Comparison of ENCODE assay signal across 18 mouse cellular contexts in genomic region chr4:143143615-143144014, GRCm38 (mm10).
A peak's percentile ranks its signal among the peaks of the same experiment; 100 is the strongest.
DNase-seq lines count a peak whose midpoint lies in the region; ATAC-seq lines count a peak whose summit lies in the region.
"Had no signal": no experiment of that assay in that cellular context is flagged by ENCODE, and none has a peak within 500 bp of the region (broad histone marks: within the 10 kb centered on the region; RNA-seq: fewer than 3 reads in every experiment).

No protein-coding gene starts in this region.

- H3K9ac ChIP-seq in hindbrain, embryonic 11.5 days (ENCODE audit: low read depth, low read length): no peak overlapping the region
- no peak overlapping the region for H3K9ac ChIP-seq in neural tube, embryonic 15.5 days (replicated peaks)
- H3K9ac ChIP-seq: lung, embryonic 15.5 days had no signal

- DNase-seq in heart, adult 11 months: peak; percentile 61
- no peak for DNase-seq in heart, postnatal 10 days
- DNase-seq in hindbrain, embryonic 11.5 days (ENCODE audit: low spot score): no peak
- DNase-seq in ovary, postnatal 14 days (ENCODE audit: low spot score): no peak
- DNase-seq: adrenal gland, postnatal 14 days; B cell, adult 2 months; cerebellum, adult 11-12 months; cerebellum, postnatal 25 days; gastrocnemius, postnatal 10 days; heart, postnatal 4 days had no signal

- no peak overlapping the region for H3K4me3 ChIP-seq in hindbrain, embryonic 11.5 days (ENCODE audit: low read depth, low read length)
- H3K4me3 ChIP-seq in neural tube, embryonic 15.5 days (replicated peaks): no peak overlapping the region
- H3K4me3 ChIP-seq: erythroblast, embryonic 14.5 days; lung, embryonic 15.5 days had no signal

- intact Hi-C loops in heart, postnatal 10 days (cut with DNase I): no loop called here

- no peaks in the 10 kb centered on the region for H3K36me3 ChIP-seq in hindbrain, embryonic 11.5 days (ENCODE audit: control insufficient read depth, insufficient read depth, low read length)
- peaks cover 19% of the 10 kb centered on the region for H3K36me3 ChIP-seq in neural tube, embryonic 15.5 days

- no peaks in the 10 kb centered on the region for H3K9me3 ChIP-seq in hindbrain, embryonic 11.5 days (ENCODE audit: control insufficient read depth, low read length)
- H3K9me3 ChIP-seq in neural tube, embryonic 15.5 days (replicated peaks): no peaks in the 10 kb centered on the region
- H3K9me3 ChIP-seq: lung, embryonic 15.5 days had no signal

- WGBS in hindbrain, embryonic 11.5 days: 77% methylated on average over 7 of the region's 7 CpGs
- 54% methylated on average over 7 of the region's 7 CpGs for WGBS in neural tube, embryonic 15.5 days

- H3K27ac ChIP-seq in hindbrain, embryonic 11.5 days (ENCODE audit: low read depth, low read length): no peak overlapping the region
- H3K27ac ChIP-seq in neural tube, embryonic 15.5 days (replicated peaks): no peak overlapping the region
- H3K27ac ChIP-seq: lung, embryonic 15.5 days had no signal

- H3K4me1 ChIP-seq in hindbrain, embryonic 11.5 days (replicated peaks; ENCODE audit: control insufficient read depth, insufficient read depth, low read length): 0 out of 2 replicates have a peak, but pooled peaks cover 3% of the 10 kb centered on the region
- H3K4me1 ChIP-seq in neural tube, embryonic 15.5 days: peaks cover 19% of the 10 kb centered on the region

- peak; percentile 82 for ATAC-seq in CD4-positive, CD25-positive, alpha-beta regulatory T cell, adult 4 months
- peak; percentile 25 for ATAC-seq in granulocyte monocyte progenitor cell, adult 5-6 weeks (replicated peaks; ENCODE audit: poor library complexity, severe bottlenecking)
- ATAC-seq in megakaryocyte progenitor cell, adult 5-6 weeks (replicated peaks; ENCODE audit: poor library complexity): peak; percentile 48
- ATAC-seq in hindbrain, embryonic 11.5 days (ENCODE audit: low FRiP score): no peak
- no peak for ATAC-seq in neural tube, embryonic 15.5 days (ENCODE audit: low FRiP score)
- ATAC-seq: midbrain, embryonic 16.5 days had no signal

- no peaks in the 10 kb centered on the region for H3K27me3 ChIP-seq in hindbrain, embryonic 11.5 days (ENCODE audit: control insufficient read depth, insufficient read depth, low read length)
- no peaks in the 10 kb centered on the region for H3K27me3 ChIP-seq in neural tube, embryonic 15.5 days (replicated peaks)
- H3K27me3 ChIP-seq: lung, embryonic 15.5 days had no signal

- no peak overlapping the region for H3K4me2 ChIP-seq in hindbrain, embryonic 11.5 days (replicated peaks; ENCODE audit: low read depth, low read length)
- no peak overlapping the region for H3K4me2 ChIP-seq in neural tube, embryonic 15.5 days
- H3K4me2 ChIP-seq: heart, embryonic 11.5 days; lung, embryonic 15.5 days had no signal

Comparison
In these comparisons a context has a peak if more than half of its experiments do, and no peak if none do; other contexts are left out.
1. ATAC-seq: peak in CD4-positive, CD25-positive, alpha-beta regulatory T cell, adult 4 months (single experiment), granulocyte monocyte progenitor cell, adult 5-6 weeks (single experiment) and megakaryocyte progenitor cell, adult 5-6 weeks (single experiment); none in hindbrain, embryonic 11.5 days (single experiment) and neural tube, embryonic 15.5 days (single experiment).